8 mouse cellular contexts compared by ENCODE assay signal in the genomic region with DNA sequence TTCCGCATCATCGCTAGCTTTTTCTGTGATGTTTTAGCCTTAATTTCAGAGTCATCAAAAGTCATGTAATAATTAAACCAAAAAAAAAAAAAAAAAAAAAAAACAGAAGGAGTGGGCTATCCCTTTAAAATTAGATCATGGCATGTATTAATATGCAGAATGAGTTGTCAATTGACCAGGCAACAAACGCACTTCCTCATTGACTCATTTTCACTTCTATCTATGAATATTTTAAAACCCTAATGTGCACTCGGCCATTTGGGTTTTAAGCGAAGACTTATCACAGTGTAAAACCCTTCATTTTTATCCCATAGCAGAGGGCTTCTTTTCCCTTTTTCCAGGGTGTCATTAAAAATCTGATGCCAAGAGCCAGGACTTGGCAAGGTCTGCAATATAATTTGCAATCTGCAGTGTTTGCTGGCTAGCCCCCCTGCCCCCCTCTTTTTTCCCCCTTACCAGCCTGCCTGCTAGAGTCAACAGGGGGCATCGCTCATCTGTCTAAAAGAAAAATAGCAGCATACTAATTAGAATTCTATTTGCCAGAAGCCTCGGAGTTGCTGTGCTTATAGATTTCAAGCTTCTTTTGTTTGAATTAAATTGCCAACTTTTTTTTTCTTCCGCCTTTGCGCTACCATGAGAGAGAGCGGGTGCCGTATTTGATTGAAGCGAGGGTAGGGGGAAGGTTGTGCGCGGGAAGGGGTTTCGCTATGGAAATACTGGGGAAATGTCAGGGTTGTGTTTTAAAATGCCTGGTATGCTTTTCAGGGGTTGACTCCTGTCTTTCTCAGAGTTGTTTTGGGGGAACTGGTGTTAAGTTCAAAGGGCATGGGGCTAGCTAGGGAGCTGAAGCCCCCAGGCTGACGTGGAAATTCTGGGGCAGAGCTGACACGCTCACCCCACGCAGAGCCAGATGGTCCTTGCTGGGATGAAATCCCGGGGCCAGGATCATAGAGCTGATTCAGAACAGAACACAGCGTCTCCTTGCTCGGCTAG.
A peak's percentile ranks its signal among the peaks of the same experiment; 100 is the strongest.
DNase-seq lines count a peak whose midpoint lies in the region; ATAC-seq and TF ChIP-seq lines count a peak whose summit lies in the region.

No protein-coding gene starts in this region.

- 2% methylated on average over 21 of the region's 21 CpGs for WGBS in forebrain, postnatal 0 days
- WGBS in limb, embryonic 10.5 days: 14% methylated on average over 21 of the region's 21 CpGs
- WGBS in neural tube, embryonic 11.5 days: 8% methylated on average over 21 of the region's 21 CpGs
- 38% methylated on average over 21 of the region's 21 CpGs for WGBS in thymus, adult 2 months

- peak overlapping the region; percentile 24; the same call in 1 of the 2 replicates for H3K27ac ChIP-seq in forebrain, postnatal 0 days (ENCODE audit: low read depth, low read length)
- no peak overlapping the region for H3K27ac ChIP-seq in limb, embryonic 10.5 days
- H3K27ac ChIP-seq in neural tube, embryonic 11.5 days (ENCODE audit: low read depth, low read length): no peak overlapping the region
- no peak overlapping the region for H3K27ac ChIP-seq in thymus, adult 2 months (ENCODE audit: control insufficient read depth, insufficient read depth, low read length)

- H3K36me3 ChIP-seq in forebrain, postnatal 0 days (ENCODE audit: insufficient read depth): no peaks in the 10 kb centered on the region
- H3K36me3 ChIP-seq in limb, embryonic 10.5 days: no peaks in the 10 kb centered on the region
- H3K36me3 ChIP-seq in neural tube, embryonic 11.5 days (ENCODE audit: control insufficient read depth, insufficient read depth, low read length): no peaks in the 10 kb centered on the region
- H3K36me3 ChIP-seq in thymus, adult 2 months (ENCODE audit: control insufficient read depth, insufficient read depth, low read length): no peaks in the 10 kb centered on the region

- H3K4me3 ChIP-seq in forebrain, postnatal 0 days (ENCODE audit: low read depth, low read length): peak overlapping the region; percentile 31
- peak overlapping the region; percentile 46 for H3K4me3 ChIP-seq in limb, embryonic 10.5 days
- H3K4me3 ChIP-seq in neural tube, embryonic 11.5 days (ENCODE audit: low read depth, low read length): peak overlapping the region; percentile 18
- H3K4me3 ChIP-seq in thymus, adult 2 months (ENCODE audit: control insufficient read depth, insufficient read depth, low read length): no peak overlapping the region

- DNase-seq in cerebellum, postnatal 14 days: peak; percentile 29
- DNase-seq in cerebellum, adult 9-10 months: no peak
- DNase-seq in Muller cell, postnatal 12 days (ENCODE audit: inconsistent ontology term): peak; percentile 36
- DNase-seq in forebrain, postnatal 0 days: peak; percentile 75
- no peak for DNase-seq in limb, embryonic 10.5 days (ENCODE audit: low spot score)
- DNase-seq in neural tube, embryonic 11.5 days (ENCODE audit: low spot score): peak; percentile 54
- no peak for DNase-seq in thymus, adult 2 months
- DNase-seq in urinary bladder, adult 2 months (ENCODE audit: low spot score): no peak

- H3K4me2 ChIP-seq in forebrain, postnatal 0 days (ENCODE audit: low read depth): peak overlapping the region; percentile 54
- peak overlapping the region; percentile 53 for H3K4me2 ChIP-seq in neural tube, embryonic 11.5 days (ENCODE audit: low read depth)

- H3K27me3 ChIP-seq in forebrain, postnatal 0 days (ENCODE audit: insufficient read depth, low read length): 0 out of 2 replicates have a peak, but pooled peaks cover 6% of the 10 kb centered on the region
- peaks cover 79% of the 10 kb centered on the region for H3K27me3 ChIP-seq in limb, embryonic 10.5 days (ENCODE audit: low read depth, poor library complexity, severe bottlenecking)
- peaks cover 9% of the 10 kb centered on the region; the same call in 1 of the 2 replicates for H3K27me3 ChIP-seq in neural tube, embryonic 11.5 days (ENCODE audit: control insufficient read depth, insufficient read depth, low read length)
- no peaks in the 10 kb centered on the region for H3K27me3 ChIP-seq in thymus, adult 2 months (ENCODE audit: control insufficient read depth, insufficient read depth, low read length)

- TF ChIP-seq CTCF in forebrain, postnatal 0 days (IDR thresholded peaks at IDR 0.05; ENCODE audit: low read depth): peak; percentile 38; the same call in 1 of the 2 replicates
- no peak for TF ChIP-seq CTCF in thymus, adult 2 months (IDR thresholded peaks at IDR 0.05; ENCODE audit: borderline replicate concordance, control insufficient read depth, extremely low read depth, insufficient read depth, low read length, poor library complexity)

- ATAC-seq in forebrain, postnatal 0 days: peak; percentile 79
- ATAC-seq in neural tube, embryonic 11.5 days (ENCODE audit: insufficient read depth, low FRiP score, low TSS enrichment): peak; percentile 68

- H3K9me3 ChIP-seq in forebrain, postnatal 0 days (ENCODE audit: low read length): no peaks in the 10 kb centered on the region
- H3K9me3 ChIP-seq in limb, embryonic 10.5 days (replicated peaks): no peaks in the 10 kb centered on the region
- H3K9me3 ChIP-seq in neural tube, embryonic 11.5 days (ENCODE audit: control insufficient read depth, low read length): no peaks in the 10 kb centered on the region

- peaks cover 6% of the 10 kb centered on the region; the same call in 1 of the 2 replicates for H3K4me1 ChIP-seq in forebrain, postnatal 0 days (ENCODE audit: insufficient read depth)
- H3K4me1 ChIP-seq in limb, embryonic 10.5 days: peaks cover 19% of the 10 kb centered on the region
- H3K4me1 ChIP-seq in neural tube, embryonic 11.5 days (ENCODE audit: control insufficient read depth, insufficient read depth, low read length): no peaks in the 10 kb centered on the region
- no peaks in the 10 kb centered on the region for H3K4me1 ChIP-seq in thymus, adult 2 months (replicated peaks; ENCODE audit: control insufficient read depth, insufficient read depth, low read length)

- no peak for TF ChIP-seq POLR2A in thymus, adult 2 months (IDR thresholded peaks at IDR 0.05; ENCODE audit: control insufficient read depth, extremely low read depth, insufficient read depth, low read length, poor library complexity)

- no peak overlapping the region for H3K9ac ChIP-seq in forebrain, postnatal 0 days
- H3K9ac ChIP-seq in neural tube, embryonic 11.5 days (ENCODE audit: low read length): peak overlapping the region; percentile 3; the same call in 1 of the 2 replicates

Comparison
In these comparisons a context has a peak if more than half of its experiments do, and no peak if none do; other contexts are left out.
1. DNase-seq: peak in cerebellum, postnatal 14 days (2 of 2), Muller cell, postnatal 12 days (single experiment), forebrain, postnatal 0 days (single experiment) and neural tube, embryonic 11.5 days (single experiment); none in cerebellum, adult 9-10 months (single experiment), limb, embryonic 10.5 days (single experiment), thymus, adult 2 months (single experiment) and urinary bladder, adult 2 months (single experiment).